ENCODE assay signal across 9 mouse cellular contexts in the genomic region with DNA sequence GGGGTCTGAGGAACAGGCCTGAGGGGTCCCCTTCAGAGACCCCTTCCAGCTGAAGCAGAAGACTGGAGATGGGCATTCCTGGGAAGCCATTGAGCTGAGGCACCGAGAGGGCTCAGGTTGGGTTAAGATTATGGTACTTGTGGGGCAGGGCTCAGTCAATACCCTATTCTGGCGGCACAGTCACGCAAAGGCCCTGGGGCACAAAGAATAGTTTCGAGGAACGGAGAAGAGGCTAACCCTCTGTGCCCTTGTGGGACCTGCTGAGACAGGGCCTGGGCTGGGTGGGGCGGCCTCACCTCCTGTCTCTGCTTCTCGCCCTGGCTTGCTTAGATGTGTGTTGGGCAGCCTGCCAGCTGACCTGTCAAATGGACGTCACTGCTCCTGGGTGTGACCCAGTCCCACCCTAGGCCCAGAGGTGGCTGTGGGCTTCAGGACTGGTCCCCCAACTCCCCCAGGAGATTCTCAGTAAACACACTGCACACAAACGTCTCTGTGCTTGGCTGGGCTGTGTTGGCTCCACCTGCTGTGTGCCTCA. TPM values are rescaled to one million over a fixed set of nuclear protein-coding genes. Genes with fewer than 3 reads are reported as not detected.
DNase-seq lines count a peak whose midpoint lies in the region; ATAC-seq and TF ChIP-seq lines count a peak whose summit lies in the region.
"Had no signal": no experiment of that assay in that cellular context is flagged by ENCODE, and none has a peak within 500 bp of the region (broad histone marks: within the 10 kb centered on the region; RNA-seq: fewer than 3 reads in every experiment).

No protein-coding gene starts in this region.

- ATAC-seq in liver, embryonic 15.5 days (ENCODE audit: insufficient read depth) = no peak

- H3K4me3 ChIP-seq in heart, adult 2 months = no peak overlapping the region
- no peak overlapping the region for H3K4me3 ChIP-seq in liver, embryonic 15.5 days (replicated peaks)

- TF ChIP-seq POLR2A in heart, adult 2 months (IDR thresholded peaks at IDR 0.05; ENCODE audit: insufficient read depth, low read depth, low read length) = no peak

- peak overlapping the region; percentile 28 for H3K27ac ChIP-seq in heart, adult 2 months
- H3K27ac ChIP-seq in liver, embryonic 15.5 days (replicated peaks) = 0 out of 2 replicates have a peak overlapping the region, but pooled peaks have one; percentile 6

- H3K4me2 ChIP-seq in liver, embryonic 15.5 days = no peak overlapping the region

- no peak for TF ChIP-seq CTCF in heart, adult 2 months (IDR thresholded peaks at IDR 0.05)

- no peak for TF ChIP-seq EP300 in heart, adult 2 months (IDR thresholded peaks at IDR 0.05; ENCODE audit: insufficient read depth, low read depth, low read length)

- no peaks in the 10 kb centered on the region for H3K79me2 ChIP-seq in heart, adult 2 months (replicated peaks; ENCODE audit: control insufficient read depth, insufficient read depth, low read length)

- peak in 1 of 2 experiments; percentile 55 for DNase-seq in heart, adult 2 months
- no peak for DNase-seq in heart, postnatal 10 days
- peak; percentile 63 to 64 for DNase-seq in cerebellum, postnatal 10 days
- DNase-seq in heart, postnatal 36 days = peak; percentile 27 to 41
- DNase-seq in ovary, adult 18-20 months (ENCODE audit: low spot score) = no peak
- no peak for DNase-seq in gastrocnemius, postnatal 36 days
- no peak for DNase-seq in adrenal gland, postnatal 14 days

- no peaks in the 10 kb centered on the region for H3K9me3 ChIP-seq in liver, embryonic 15.5 days (replicated peaks)

- no peaks in the 10 kb centered on the region for H3K36me3 ChIP-seq in heart, adult 2 months (ENCODE audit: control insufficient read depth, insufficient read depth, low read length)
- peaks cover 44% of the 10 kb centered on the region for H3K36me3 ChIP-seq in liver, embryonic 15.5 days (replicated peaks)

- intact Hi-C loops in heart, adult 2 months (cut with DNase I) = no loop called here
- intact Hi-C loops in heart, postnatal 10 days (cut with DNase I) = no loop called here
- intact Hi-C loops in heart, postnatal 36 days (cut with DNase I) = no loop called here
- intact Hi-C loops in gastrocnemius, postnatal 36 days (cut with DNase I) = no loop called here

- H3K4me1 ChIP-seq in heart, adult 2 months (ENCODE audit: control insufficient read depth, insufficient read depth, low read length) = peaks cover 31% of the 10 kb centered on the region
- peaks cover 98% of the 10 kb centered on the region for H3K4me1 ChIP-seq in liver, embryonic 15.5 days (replicated peaks)

- H3K27me3 ChIP-seq in heart, adult 2 months (ENCODE audit: control insufficient read depth, insufficient read depth, low read length) = no peaks in the 10 kb centered on the region
- no peaks in the 10 kb centered on the region for H3K27me3 ChIP-seq in liver, embryonic 15.5 days

- 53% methylated on average over 9 of the region's 9 CpGs for WGBS in heart, adult 2 months
- WGBS in liver, embryonic 15.5 days (ENCODE audit: insufficient replicate concordance) = 66% methylated on average over 9 of the region's 9 CpGs

- H3K9ac ChIP-seq in heart, adult 2 months (ENCODE audit: low read depth, low read length) = no peak overlapping the region
- no peak overlapping the region for H3K9ac ChIP-seq in liver, embryonic 15.5 days

RNA-seq across cellular contexts. Expression of gene Arid3a, which starts 6.4 kb away (rescaled TPM):
- total RNA-seq in heart, adult 2 months (2021) = 1 to 10 TPM; 1.3 to 1.5 TPM
- polyA plus RNA-seq in heart, adult 2 months (2012; rRNA removed) = 0.88 and 1.7 TPM in 2 replicates
- 1 to 10 TPM; 3.1 to 3.2 TPM for total RNA-seq in heart, postnatal 10 days (2021)
- 1 to 10 TPM; 1.9 to 2.6 TPM for total RNA-seq in heart, postnatal 36 days (2021)
- polyA plus RNA-seq in liver, embryonic 15.5 days (2015; fragmentation: Nextera tagmentation; extraction: Ambion mirVana) = 6.1 and 7.4 TPM in 2 replicates
- total RNA-seq in gastrocnemius, postnatal 36 days (2021) = 1 to 10 TPM; 1.3 to 1.8 TPM
- total RNA-seq in adrenal gland, postnatal 14 days (2021) = 5.9 and 6.9 TPM in 2 replicates

RNA-seq across cellular contexts. Expression of gene R3hdm4, which starts 12.2 kb away (rescaled TPM):
- total RNA-seq in heart, adult 2 months (2021) = 10 to 100 TPM; 82.4 to 85.6 TPM
- 119 and 123 TPM in 2 replicates for polyA plus RNA-seq in heart, adult 2 months (2012; rRNA removed)
- 10 to 100 TPM; 93.4 to 94.9 TPM for total RNA-seq in heart, postnatal 10 days (2021)
- total RNA-seq in heart, postnatal 36 days (2021) = 10 to 100 TPM; 81.0 to 88.1 TPM
- polyA plus RNA-seq in liver, embryonic 15.5 days (2015; fragmentation: Nextera tagmentation; extraction: Ambion mirVana) = 52.4 and 55.6 TPM in 2 replicates
- 100 to 1,000 TPM; 114 to 118 TPM for total RNA-seq in gastrocnemius, postnatal 36 days (2021)
- 75.8 and 82.8 TPM in 2 replicates for total RNA-seq in adrenal gland, postnatal 14 days (2021)

RNA-seq across cellular contexts. Expression of gene Kiss1r, which starts 16.4 kb away (rescaled TPM):
- under 1 TPM; 0.10 to 0.25 TPM for total RNA-seq in heart, adult 2 months (2021)
- polyA plus RNA-seq in heart, adult 2 months (2012; rRNA removed) = 0.79 and 1.5 TPM in 2 replicates
- total RNA-seq in heart, postnatal 10 days (2021) = under 1 TPM; 0.17 to 0.22 TPM
- under 1 TPM; 0.17 to 0.38 TPM for total RNA-seq in heart, postnatal 36 days (2021)
- 0.32 and 0.37 TPM in 2 replicates for polyA plus RNA-seq in liver, embryonic 15.5 days (2015; fragmentation: Nextera tagmentation; extraction: Ambion mirVana)
- total RNA-seq in gastrocnemius, postnatal 36 days (2021) = under 1 TPM in 1 of 2 experiments, not detected in 1; 0.23 TPM
- 0.98 and 1.5 TPM in 2 replicates for total RNA-seq in adrenal gland, postnatal 14 days (2021)

RNA-seq across cellular contexts. Expression of gene Gm26602, which starts 22.6 kb away (rescaled TPM):
- total RNA-seq in heart, adult 2 months (2021) = not detected
- polyA plus RNA-seq in heart, adult 2 months (2012; rRNA removed) = not detected in 2 replicates
- total RNA-seq in heart, postnatal 10 days (2021) = not detected
- total RNA-seq in heart, postnatal 36 days (2021) = not detected
- polyA plus RNA-seq in liver, embryonic 15.5 days (2015; fragmentation: Nextera tagmentation; extraction: Ambion mirVana) = not detected in 2 replicates
- total RNA-seq in gastrocnemius, postnatal 36 days (2021) = not detected
- total RNA-seq in adrenal gland, postnatal 14 days (2021) = not detected in 2 replicates
- total RNA-seq: left cerebral cortex, adult 8-10 months had no signal

RNA-seq across cellular contexts. Expression of gene Med16, which starts 24.5 kb away (rescaled TPM):
- total RNA-seq in heart, adult 2 months (2021) = 10 to 100 TPM; 40.8 to 54.1 TPM
- 54.9 and 62.4 TPM in 2 replicates for polyA plus RNA-seq in heart, adult 2 months (2012; rRNA removed)
- 10 to 100 TPM; 59.5 to 60.0 TPM for total RNA-seq in heart, postnatal 10 days (2021)
- 10 to 100 TPM; 53.0 to 53.2 TPM for total RNA-seq in heart, postnatal 36 days (2021)
- 16.4 and 18.0 TPM in 2 replicates for polyA plus RNA-seq in liver, embryonic 15.5 days (2015; fragmentation: Nextera tagmentation; extraction: Ambion mirVana)
- 10 to 100 TPM; 27.5 to 35.3 TPM for total RNA-seq in gastrocnemius, postnatal 36 days (2021)
- total RNA-seq in adrenal gland, postnatal 14 days (2021) = 32.0 and 38.4 TPM in 2 replicates

Comparison
In these comparisons a context has a peak if more than half of its experiments do, and no peak if none do; other contexts are left out.
1. DNase-seq: peak in cerebellum, postnatal 10 days (2 of 2) and heart, postnatal 36 days (2 of 2); none in heart, postnatal 10 days (0 of 2), ovary, adult 18-20 months (single experiment), gastrocnemius, postnatal 36 days (0 of 2) and adrenal gland, postnatal 14 days (single experiment).